Mouse (Mus musculus): ENCODE measurements at regions not wholly inside any gene's neighbourhood (a gene's known extent, or its start where the extent isn't known, plus 50 kb on each side); places are given as distances from the start of the nearest gene placed in this dataset.

GRCm38 (mm10) chr10:96841956-96842355 lies 225.2 kb downstream of the Btg1 start:
- H3K27ac ChIP-seq (ENCODE audit: low read length): no peak overlapping the region
- no peaks in the 10 kb centered on the region for H3K4me1 ChIP-seq (ENCODE audit: insufficient read depth, low read length)
- no peaks in the 10 kb centered on the region for H3K9me3 ChIP-seq (ENCODE audit: low read length)
- H3K36me3 ChIP-seq (ENCODE audit: insufficient read depth, low read length): no peaks in the 10 kb centered on the region
- WGBS: 93% methylated on average over 2 of the region's 2 CpGs
- ATAC-seq (ENCODE audit: low FRiP score, low TSS enrichment): no peak
- H3K4me2 ChIP-seq (replicated peaks; ENCODE audit: low read depth, low read length): no peak overlapping the region
- no peak overlapping the region for H3K9ac ChIP-seq (replicated peaks; ENCODE audit: low read length)
- no peaks in the 10 kb centered on the region for H3K27me3 ChIP-seq (ENCODE audit: insufficient read depth, low read length)
- H3K4me3 ChIP-seq (ENCODE audit: low read length): no peak overlapping the region

DNA sequence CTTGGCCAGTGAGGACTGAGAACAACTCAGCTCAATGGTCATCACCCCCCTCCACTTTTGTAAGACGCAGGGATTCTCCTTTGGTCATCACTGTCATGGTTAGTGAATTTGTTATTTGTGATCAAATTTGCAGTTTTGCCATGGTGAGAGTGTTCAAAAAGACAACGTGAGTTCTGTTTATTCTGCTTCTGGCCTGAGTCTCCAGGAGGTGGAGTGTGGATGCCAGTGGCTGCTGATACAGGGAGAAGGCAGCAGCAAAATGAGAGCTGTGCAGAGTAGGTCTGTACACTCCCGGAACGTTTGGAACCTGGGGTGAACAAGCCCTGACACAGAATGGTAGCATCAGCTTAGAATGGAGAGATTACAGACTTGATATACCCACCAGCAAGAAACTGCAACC lies 229.1 kb downstream of the Btg1 start:
- no peak overlapping the region for H3K9ac ChIP-seq (replicated peaks; ENCODE audit: low read length)
- 78% methylated on average over 4 of the region's 4 CpGs for WGBS
- no peak for ATAC-seq (ENCODE audit: low FRiP score, low TSS enrichment)

DNA sequence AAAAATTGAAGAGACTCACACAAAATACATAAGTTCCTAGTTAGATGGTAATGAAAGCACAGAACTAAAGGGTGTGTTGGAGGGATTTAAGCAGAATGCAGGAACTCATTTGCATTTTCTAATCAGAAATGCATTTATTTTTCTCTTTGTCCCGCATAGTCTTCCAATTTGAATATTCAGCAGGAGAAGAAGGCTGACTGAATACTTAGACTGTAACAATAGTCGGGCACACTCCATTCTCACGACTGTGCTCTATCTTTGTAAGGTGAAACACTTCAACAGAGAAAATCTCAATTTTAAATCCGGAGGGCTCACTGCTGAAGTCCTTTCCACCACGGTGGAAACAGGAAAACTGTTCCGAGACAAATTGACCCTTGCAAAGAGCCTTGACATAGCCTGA lies 230.2 kb downstream of the Btg1 start:
- H3K36me3 ChIP-seq (ENCODE audit: insufficient read depth, low read length): no peaks in the 10 kb centered on the region
- ATAC-seq (ENCODE audit: low FRiP score, low TSS enrichment): no peak
- peaks cover 5% of the 10 kb centered on the region; the same call in 1 of the 2 replicates for H3K9me3 ChIP-seq (ENCODE audit: low read length)
- no peaks in the 10 kb centered on the region for H3K4me1 ChIP-seq (ENCODE audit: insufficient read depth, low read length)
- WGBS: 76% methylated on average over 6 of the region's 6 CpGs
- H3K4me2 ChIP-seq (replicated peaks; ENCODE audit: low read depth, low read length): no peak overlapping the region
- H3K27ac ChIP-seq (ENCODE audit: low read length): no peak overlapping the region
- H3K4me3 ChIP-seq (ENCODE audit: low read length): no peak overlapping the region
- no peak overlapping the region for H3K9ac ChIP-seq (replicated peaks; ENCODE audit: low read length)
- H3K27me3 ChIP-seq (ENCODE audit: insufficient read depth, low read length): no peaks in the 10 kb centered on the region

More for the DNA sequence above, 229.1 kb downstream of the Btg1 start:
- H3K27ac ChIP-seq (ENCODE audit: low read length): no peak overlapping the region
- H3K4me1 ChIP-seq (ENCODE audit: insufficient read depth, low read length): no peaks in the 10 kb centered on the region
- H3K36me3 ChIP-seq (ENCODE audit: insufficient read depth, low read length): no peaks in the 10 kb centered on the region
- H3K4me3 ChIP-seq (ENCODE audit: low read length): no peak overlapping the region
- no peaks in the 10 kb centered on the region for H3K9me3 ChIP-seq (ENCODE audit: low read length)
- no peaks in the 10 kb centered on the region for H3K27me3 ChIP-seq (ENCODE audit: insufficient read depth, low read length)
- no peak overlapping the region for H3K4me2 ChIP-seq (replicated peaks; ENCODE audit: low read depth, low read length)

- Histone ChIP-seq H3K4me2 (replicated peaks; ENCODE audit: low read depth, low read length) (no peak overlapping the region), H3K9ac (replicated peaks; ENCODE audit: low read length) (no peak overlapping the region), H3K4me1 (ENCODE audit: insufficient read depth, low read length) (no peaks in the 10 kb centered on the region), H3K4me3 (ENCODE audit: low read length) (no peak overlapping the region), H3K9me3 (ENCODE audit: low read length) (peaks cover 5% of the 10 kb centered on the region; the same call in 1 of the 2 replicates), H3K27me3 (ENCODE audit: insufficient read depth, low read length) (no peaks in the 10 kb centered on the region), H3K27ac (ENCODE audit: low read length) (no peak overlapping the region), H3K36me3 (ENCODE audit: insufficient read depth, low read length) (no peaks in the 10 kb centered on the region)
- no peak for ATAC-seq (ENCODE audit: low FRiP score, low TSS enrichment)
- 82% methylated on average over 5 of the region's 5 CpGs for WGBS
Measured at GRCm38 (mm10) chr10:96847433-96848165, 230.8 kb downstream of the Btg1 start.

DNA sequence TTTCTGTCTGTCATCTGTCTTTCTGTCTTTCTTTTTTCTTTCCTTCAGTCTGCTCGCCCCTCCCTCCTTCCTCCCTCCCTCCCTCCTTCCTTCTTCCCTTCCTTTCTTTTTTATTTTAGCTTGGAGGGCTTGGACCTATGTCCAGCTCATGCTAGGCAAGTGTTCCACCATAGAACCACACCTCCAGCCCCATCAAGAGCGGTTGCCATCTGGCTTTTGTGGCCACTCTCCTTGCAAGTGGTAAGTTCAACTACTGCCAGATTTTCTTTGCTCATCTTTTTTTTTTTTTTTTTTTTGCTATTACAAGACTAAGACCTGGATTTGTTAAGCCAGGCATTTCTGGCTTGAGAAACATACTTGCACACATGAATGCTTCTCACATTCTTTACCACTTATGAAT lies 231.7 kb downstream of the Btg1 start:
- Histone ChIP-seq H3K9me3 (ENCODE audit: low read length) (peaks cover 5% of the 10 kb centered on the region; the same call in 1 of the 2 replicates), H3K36me3 (ENCODE audit: insufficient read depth, low read length) (no peaks in the 10 kb centered on the region), H3K4me3 (ENCODE audit: low read length) (no peak overlapping the region), H3K9ac (replicated peaks; ENCODE audit: low read length) (no peak overlapping the region), H3K4me2 (replicated peaks; ENCODE audit: low read depth, low read length) (no peak overlapping the region), H3K27me3 (ENCODE audit: insufficient read depth, low read length) (no peaks in the 10 kb centered on the region), H3K27ac (ENCODE audit: low read length) (no peak overlapping the region), H3K4me1 (ENCODE audit: insufficient read depth, low read length) (no peaks in the 10 kb centered on the region)
- no peak for ATAC-seq (ENCODE audit: low FRiP score, low TSS enrichment)
- WGBS: 89% methylated on average over 2 of the region's 2 CpGs

- H3K4me2 ChIP-seq (replicated peaks; ENCODE audit: low read depth, low read length): no peak overlapping the region
- no peak overlapping the region for H3K9ac ChIP-seq (replicated peaks; ENCODE audit: low read length)
- no peak for ATAC-seq (ENCODE audit: low FRiP score, low TSS enrichment)
- no peaks in the 10 kb centered on the region for H3K27me3 ChIP-seq (ENCODE audit: insufficient read depth, low read length)
- WGBS: 69% methylated on average over 2 of the region's 2 CpGs
- no peaks in the 10 kb centered on the region for H3K36me3 ChIP-seq (ENCODE audit: insufficient read depth, low read length)
- H3K4me1 ChIP-seq (ENCODE audit: insufficient read depth, low read length): no peaks in the 10 kb centered on the region
- H3K27ac ChIP-seq (ENCODE audit: low read length): no peak overlapping the region
- no peak overlapping the region for H3K4me3 ChIP-seq (ENCODE audit: low read length)
- no peaks in the 10 kb centered on the region for H3K9me3 ChIP-seq (ENCODE audit: low read length)
Measured at GRCm38 (mm10) chr10:96860366-96860765, 243.6 kb downstream of the Btg1 start.

GRCm38 (mm10) chr10:96863230-96863629 lies 246.4 kb downstream of the Btg1 start:
- H3K27me3 ChIP-seq (ENCODE audit: insufficient read depth, low read length): no peaks in the 10 kb centered on the region
- H3K4me3 ChIP-seq (ENCODE audit: low read length): no peak overlapping the region
- no peaks in the 10 kb centered on the region for H3K36me3 ChIP-seq (ENCODE audit: insufficient read depth, low read length)
- no peaks in the 10 kb centered on the region for H3K9me3 ChIP-seq (ENCODE audit: low read length)
- H3K9ac ChIP-seq (replicated peaks; ENCODE audit: low read length): no peak overlapping the region
- H3K4me1 ChIP-seq (ENCODE audit: insufficient read depth, low read length): no peaks in the 10 kb centered on the region
- no peak overlapping the region for H3K27ac ChIP-seq (ENCODE audit: low read length)
- ATAC-seq (ENCODE audit: low FRiP score, low TSS enrichment): no peak
- 86% methylated on average over 8 of the region's 8 CpGs for WGBS
- H3K4me2 ChIP-seq (replicated peaks; ENCODE audit: low read depth, low read length): no peak overlapping the region

DNA sequence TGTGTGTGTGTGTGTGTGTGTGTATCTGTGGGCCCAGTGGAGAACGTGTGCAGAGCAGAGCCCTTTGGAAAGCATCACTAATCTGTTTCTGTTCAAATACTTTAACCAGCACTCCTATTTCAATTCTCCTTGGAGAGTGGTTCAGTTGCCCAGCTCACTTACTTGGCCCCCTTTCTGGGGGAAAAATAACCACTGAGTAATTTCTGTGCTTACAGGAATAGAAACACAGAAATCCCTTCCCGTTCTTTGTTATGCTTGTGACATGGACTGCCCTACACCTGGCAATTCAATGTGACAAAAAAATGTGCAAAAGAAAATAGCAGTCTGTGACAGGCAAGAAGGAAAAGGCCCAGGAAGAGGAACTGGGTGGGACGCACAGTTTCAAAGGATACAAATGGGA lies 249.7 kb downstream of the Btg1 start:
- no peak for ATAC-seq (ENCODE audit: low FRiP score, low TSS enrichment)

GRCm38 (mm10) chr10:96871559-96872160 lies 254.9 kb downstream of the Btg1 start:
- Histone ChIP-seq H3K36me3 (ENCODE audit: insufficient read depth, low read length) (no peaks in the 10 kb centered on the region), H3K27me3 (ENCODE audit: insufficient read depth, low read length) (no peaks in the 10 kb centered on the region), H3K9me3 (ENCODE audit: low read length) (no peaks in the 10 kb centered on the region), H3K4me1 (ENCODE audit: insufficient read depth, low read length) (no peaks in the 10 kb centered on the region), H3K4me2 (replicated peaks; ENCODE audit: low read depth, low read length) (no peak overlapping the region), H3K9ac (replicated peaks; ENCODE audit: low read length) (no peak overlapping the region), H3K4me3 (ENCODE audit: low read length) (no peak overlapping the region), H3K27ac (ENCODE audit: low read length) (no peak overlapping the region)
- ATAC-seq (ENCODE audit: low FRiP score, low TSS enrichment): no peak
- 73% methylated on average over 7 of the region's 7 CpGs for WGBS

More for the DNA sequence above, 249.7 kb downstream of the Btg1 start:
- no peak overlapping the region for H3K4me3 ChIP-seq (ENCODE audit: low read length)
- no peaks in the 10 kb centered on the region for H3K27me3 ChIP-seq (ENCODE audit: insufficient read depth, low read length)
- no peaks in the 10 kb centered on the region for H3K36me3 ChIP-seq (ENCODE audit: insufficient read depth, low read length)
- no peaks in the 10 kb centered on the region for H3K9me3 ChIP-seq (ENCODE audit: low read length)
- H3K4me2 ChIP-seq (replicated peaks; ENCODE audit: low read depth, low read length): no peak overlapping the region
- H3K27ac ChIP-seq (ENCODE audit: low read length): no peak overlapping the region
- WGBS: 79% methylated on average over 3 of the region's 3 CpGs
- no peak overlapping the region for H3K9ac ChIP-seq (replicated peaks; ENCODE audit: low read length)
- no peaks in the 10 kb centered on the region for H3K4me1 ChIP-seq (ENCODE audit: insufficient read depth, low read length)

DNA sequence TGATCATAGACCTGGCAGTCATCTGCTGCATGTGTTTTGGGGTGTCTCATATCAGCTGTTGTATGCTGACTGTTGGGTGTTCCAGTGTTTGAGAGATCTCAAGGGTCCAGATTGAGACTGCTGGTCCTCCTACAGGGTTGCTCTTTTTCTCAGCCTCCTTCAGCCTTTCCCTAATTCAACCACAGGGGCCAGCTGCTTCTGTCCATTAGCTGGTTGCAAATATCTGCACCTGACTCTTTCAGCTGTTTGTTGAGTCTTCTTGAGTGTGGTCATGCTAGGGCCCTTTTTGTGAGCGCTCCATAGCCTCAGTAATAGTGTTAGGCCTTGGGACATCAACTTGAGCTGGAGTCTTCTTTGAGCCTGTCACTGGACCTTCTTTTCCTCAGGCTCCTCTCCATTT lies 257.8 kb downstream of the Btg1 start:
- 94% methylated on average over 1 of the region's 1 CpGs for WGBS

More for the DNA sequence above, 257.8 kb downstream of the Btg1 start:
- H3K9me3 ChIP-seq (ENCODE audit: low read length): no peaks in the 10 kb centered on the region
- no peak for ATAC-seq (ENCODE audit: low FRiP score, low TSS enrichment)
- no peak overlapping the region for H3K4me2 ChIP-seq (replicated peaks; ENCODE audit: low read depth, low read length)
- no peak overlapping the region for H3K9ac ChIP-seq (replicated peaks; ENCODE audit: low read length)
- no peak overlapping the region for H3K27ac ChIP-seq (ENCODE audit: low read length)
- no peak overlapping the region for H3K4me3 ChIP-seq (ENCODE audit: low read length)
- H3K36me3 ChIP-seq (ENCODE audit: insufficient read depth, low read length): no peaks in the 10 kb centered on the region
- H3K4me1 ChIP-seq (ENCODE audit: insufficient read depth, low read length): no peaks in the 10 kb centered on the region
- H3K27me3 ChIP-seq (ENCODE audit: insufficient read depth, low read length): no peaks in the 10 kb centered on the region

All from kidney, embryonic 16.5 days (tissue).